Mouse (Mus musculus): ENCODE measurements around the gene Slit1.

Slit1 gene

DNA sequence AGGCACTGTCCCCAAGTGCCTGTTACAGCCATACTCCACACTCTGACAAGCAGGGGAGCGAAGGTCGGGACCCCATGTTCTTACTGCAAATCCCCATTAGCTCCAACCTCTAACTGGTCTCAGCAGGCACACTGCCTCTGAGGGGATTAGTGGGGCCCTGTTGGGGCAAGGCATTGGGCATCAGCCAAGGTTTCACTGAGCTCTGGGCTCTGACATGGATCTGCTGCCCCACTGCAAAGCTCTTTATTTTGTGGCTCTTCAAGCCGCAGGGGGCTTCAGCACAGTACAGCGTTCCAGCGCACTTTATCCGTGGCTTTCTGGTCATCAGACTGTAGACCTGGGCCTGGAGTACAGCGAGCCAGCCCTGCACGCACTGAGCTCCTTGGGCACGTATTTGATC, 86.0 kb downstream of the Slit1 start:
- no peak for DNase-seq (ENCODE audit: extremely low read depth, low read depth)

GRCm38 (mm10) chr19:41656671-41657070, 86.8 kb downstream of the Slit1 start:
- no peak for DNase-seq (ENCODE audit: extremely low read depth, low read depth)

DNA sequence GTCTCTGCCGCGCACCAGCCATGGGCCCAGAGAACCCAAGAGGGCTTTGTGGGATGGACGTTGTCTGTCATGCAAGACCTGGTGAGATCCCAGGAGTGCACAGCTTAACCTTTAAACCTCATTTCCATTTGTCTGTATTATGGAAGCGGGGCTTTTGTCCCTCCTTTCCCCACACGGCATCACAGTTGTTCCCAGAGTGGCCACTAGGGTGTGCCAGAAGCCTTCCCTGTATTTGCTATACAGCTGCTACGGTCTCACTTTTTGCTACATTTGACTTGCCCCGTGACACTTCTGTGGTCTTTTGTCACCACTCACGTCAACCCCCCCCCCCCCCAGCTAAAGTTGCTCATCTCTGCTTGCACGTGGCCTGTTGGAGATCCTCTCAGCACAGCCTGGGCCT, 87.5 kb downstream of the Slit1 start:
- DNase-seq (ENCODE audit: extremely low read depth, low read depth) = peak; percentile 42

DNA sequence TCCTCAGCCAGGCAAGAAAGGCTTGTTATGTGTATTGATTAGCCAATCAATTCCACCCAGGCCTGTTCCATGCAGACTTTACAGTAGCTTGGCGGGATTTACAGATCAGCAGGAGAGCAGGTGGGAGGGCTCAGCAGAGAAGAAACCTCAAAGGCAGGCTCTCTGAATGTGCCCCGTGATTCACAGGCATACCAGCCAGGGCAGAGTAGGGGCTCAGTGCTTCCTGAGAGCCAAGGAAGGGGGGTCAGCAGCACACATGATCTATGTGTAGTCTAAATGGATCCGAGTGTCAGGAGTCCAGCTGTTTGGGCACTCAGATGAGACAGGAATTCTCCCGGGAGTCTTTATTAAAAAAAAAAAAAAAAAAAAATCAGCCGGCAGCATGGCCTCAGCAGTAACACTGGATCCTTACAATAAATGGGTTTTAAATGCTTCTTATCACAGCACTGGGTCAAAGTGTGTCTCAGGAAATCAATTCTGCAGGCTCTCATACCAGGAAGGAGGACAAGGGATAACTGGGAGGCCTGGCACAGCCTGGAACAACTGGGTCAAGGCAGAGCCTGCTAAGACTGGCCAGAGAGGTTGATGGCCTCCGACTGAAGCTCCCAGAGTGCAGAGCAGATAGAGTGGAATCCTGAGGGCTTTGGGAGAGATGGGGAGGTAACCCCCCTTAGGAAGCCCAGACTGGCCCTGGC, 88.2 kb downstream of the Slit1 start:
- no peak for DNase-seq (ENCODE audit: extremely low read depth, low read depth)

- no peak for DNase-seq (ENCODE audit: extremely low read depth, low read depth)
Measured at GRCm38 (mm10) chr19:41651967-41652366, 91.5 kb downstream of the Slit1 start.

DNA sequence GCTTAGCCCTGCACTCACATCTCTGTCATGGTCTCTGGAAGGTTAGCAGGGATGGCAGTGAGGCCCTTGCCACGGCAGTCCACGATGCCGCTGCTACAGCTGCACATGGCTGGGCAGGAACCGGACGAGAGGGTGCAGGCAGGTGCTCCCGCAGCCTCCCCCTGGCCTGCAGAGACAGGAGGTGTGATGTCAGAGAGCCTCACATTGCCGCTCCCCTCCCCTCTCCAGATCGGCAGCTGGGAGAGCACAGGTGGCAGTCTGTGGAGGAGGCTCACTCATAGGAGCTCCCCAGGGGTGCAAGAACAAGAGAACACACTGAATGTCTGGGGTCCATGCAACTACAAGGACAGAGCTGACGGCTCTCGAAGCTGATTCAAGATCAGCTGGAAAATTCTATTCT, 94.1 kb downstream of the Slit1 start:
- DNase-seq (ENCODE audit: extremely low read depth, low read depth) = no peak

- peak; percentile 90 for DNase-seq (ENCODE audit: extremely low read depth, low read depth)
Measured at GRCm38 (mm10) chr19:41646947-41647631, 96.4 kb downstream of the Slit1 start.

- no peak for DNase-seq (ENCODE audit: extremely low read depth, low read depth)
Measured at GRCm38 (mm10) chr19:41643010-41643409, 100.5 kb downstream of the Slit1 start.

DNA sequence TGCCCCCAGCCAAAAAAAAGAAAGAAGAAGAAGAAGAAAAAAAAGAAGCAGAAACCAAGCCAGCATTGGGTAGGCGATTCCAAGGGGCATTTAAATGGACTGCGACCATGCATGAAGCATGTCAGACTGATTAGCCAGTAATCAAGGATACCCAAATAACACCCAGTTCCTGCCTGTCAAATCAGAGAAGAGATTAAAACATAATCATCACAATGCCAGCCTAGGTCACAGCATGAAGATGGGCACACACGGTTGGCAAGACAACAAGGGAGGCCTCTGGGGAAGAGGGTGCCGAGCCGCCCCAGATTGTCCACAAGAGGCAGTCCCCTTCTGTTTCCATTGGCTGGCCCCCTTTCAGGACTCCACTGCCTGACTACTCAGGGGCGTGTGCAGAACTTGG, 108.5 kb downstream of the Slit1 start:
- DNase-seq (ENCODE audit: extremely low read depth, low read depth) = no peak

GRCm38 (mm10) chr19:41634099-41634498, 109.4 kb downstream of the Slit1 start:
- no peak for DNase-seq (ENCODE audit: extremely low read depth, low read depth)

DNA sequence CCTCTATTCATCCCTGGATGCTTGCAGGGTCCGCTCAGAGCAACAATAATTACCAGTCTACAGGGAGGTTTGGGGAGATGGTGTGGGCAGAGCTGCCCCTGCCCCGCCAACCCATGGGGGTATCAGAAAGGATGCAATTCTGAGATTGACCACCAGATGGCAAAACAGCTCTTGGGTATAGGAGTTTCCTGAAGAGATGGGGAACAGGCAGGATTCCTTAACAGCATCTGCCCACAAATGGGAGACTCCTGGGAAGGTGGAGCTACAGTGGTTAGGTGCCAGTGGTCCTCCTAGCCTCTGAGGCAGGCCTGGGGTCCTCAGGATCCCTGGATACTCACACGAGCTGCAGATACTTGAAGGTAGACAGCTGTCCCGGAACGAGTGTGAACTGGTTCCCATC, 113.9 kb downstream of the Slit1 start:
- DNase-seq (ENCODE audit: extremely low read depth, low read depth) = peak; percentile 51

- no peak for DNase-seq (ENCODE audit: extremely low read depth, low read depth)
Measured at GRCm38 (mm10) chr19:41628970-41629369, 114.5 kb downstream of the Slit1 start.

DNA sequence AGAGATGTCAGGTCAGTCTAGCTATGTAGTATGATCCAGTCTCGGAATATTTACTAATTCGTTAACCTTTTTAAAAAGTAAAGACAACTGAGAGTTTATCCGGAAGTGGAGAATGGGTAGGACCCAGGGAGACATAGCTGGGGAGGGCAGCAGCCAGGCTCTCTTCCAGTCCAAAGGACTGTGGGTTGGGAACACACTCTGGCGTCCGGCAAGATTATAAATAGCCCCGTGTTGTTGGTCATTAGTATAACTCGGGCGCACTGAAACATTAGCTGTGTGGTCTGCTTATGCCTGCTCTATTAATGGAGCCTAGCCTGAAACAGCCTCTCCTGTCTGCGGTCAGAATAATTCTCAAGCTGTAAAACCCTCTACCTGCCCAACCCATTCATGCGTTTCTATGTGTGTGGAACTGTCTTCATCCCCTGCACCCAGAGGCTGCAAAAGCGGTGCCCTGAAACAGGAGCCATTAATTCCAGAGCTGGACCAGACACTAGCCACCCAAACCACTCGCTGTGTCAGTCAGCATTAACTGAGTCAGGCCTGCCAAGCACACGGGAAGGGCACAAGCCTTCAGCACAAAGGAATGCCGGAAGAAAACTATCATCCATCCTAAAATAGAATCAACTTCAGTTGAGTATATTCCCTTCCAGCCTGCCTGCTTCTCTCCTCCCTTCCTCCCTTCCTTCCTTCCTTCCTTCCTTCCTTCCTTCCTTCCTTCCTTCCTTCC, 122.9 kb downstream of the Slit1 start:
- DNase-seq (ENCODE audit: extremely low read depth, low read depth) = no peak

- no peak for DNase-seq (ENCODE audit: extremely low read depth, low read depth)
Measured at GRCm38 (mm10) chr19:41618771-41619385, 124.6 kb downstream of the Slit1 start.

- no peak for DNase-seq (ENCODE audit: extremely low read depth, low read depth)
Measured at GRCm38 (mm10) chr19:41618153-41618657, 125.3 kb downstream of the Slit1 start.

DNA sequence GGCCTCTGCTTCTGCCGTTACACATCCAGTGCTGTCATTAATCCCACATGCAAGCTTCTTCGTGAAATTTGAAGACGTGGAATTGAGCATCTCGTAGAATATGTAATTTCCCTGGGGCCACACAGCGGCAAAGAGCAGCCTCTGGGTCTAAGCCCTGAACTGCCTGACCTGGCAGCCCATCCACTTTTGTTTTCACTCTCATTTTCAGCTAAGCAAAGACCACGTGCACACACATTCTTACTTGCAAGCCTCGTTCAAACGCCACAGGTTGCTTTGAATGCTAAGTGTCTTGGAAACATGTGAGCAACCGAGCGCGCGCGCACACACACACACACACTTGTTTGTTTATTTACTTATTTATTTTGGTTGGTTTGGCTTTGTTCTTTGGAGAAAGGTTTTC, 126.4 kb downstream of the Slit1 start:
- DNase-seq (ENCODE audit: extremely low read depth, low read depth) = no peak

- DNase-seq (ENCODE audit: extremely low read depth, low read depth) = no peak
Measured at GRCm38 (mm10) chr19:41616274-41616673, 127.2 kb downstream of the Slit1 start.

- no peak for DNase-seq (ENCODE audit: extremely low read depth, low read depth)
Measured at GRCm38 (mm10) chr19:41615606-41616224, 127.8 kb downstream of the Slit1 start.

DNA sequence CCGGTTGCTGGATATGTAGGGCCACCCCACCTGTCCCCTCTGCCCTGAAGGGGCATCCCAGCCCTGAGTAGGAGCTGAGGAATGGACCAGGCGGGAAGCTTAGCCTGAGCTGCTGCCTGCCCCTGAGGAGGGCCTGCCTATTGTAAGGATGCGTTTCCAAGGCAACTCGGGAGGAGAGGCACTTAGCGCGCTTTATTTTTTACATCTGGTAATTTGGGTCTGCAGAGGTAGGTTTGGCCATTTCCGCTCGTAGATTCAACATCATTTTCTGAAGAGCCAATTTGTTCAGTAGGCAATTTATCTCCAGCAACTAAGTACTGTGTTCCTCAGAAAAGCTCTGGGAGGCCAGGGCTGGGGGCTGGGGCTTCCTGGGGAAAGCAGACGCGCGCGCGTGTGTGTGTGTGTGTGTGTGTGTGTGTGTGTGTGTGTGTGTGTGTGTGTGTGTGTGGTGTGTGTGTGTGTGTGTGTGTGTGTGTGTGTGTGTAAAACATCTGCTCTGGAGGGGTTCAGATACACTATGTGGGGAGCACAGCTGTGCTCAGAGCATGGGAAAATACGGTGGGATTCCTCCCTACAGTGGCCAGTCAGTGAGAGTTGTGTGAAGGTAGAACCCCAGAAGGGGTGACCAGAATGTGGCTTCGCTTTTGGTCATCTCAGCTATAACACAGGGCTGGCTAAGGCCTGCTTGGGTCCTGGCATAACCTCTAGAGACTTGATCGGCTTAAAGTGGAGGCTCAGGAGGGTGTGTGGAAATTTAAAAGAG, 130.0 kb downstream of the Slit1 start:
- DNase-seq (ENCODE audit: extremely low read depth, low read depth) = no peak

DNA sequence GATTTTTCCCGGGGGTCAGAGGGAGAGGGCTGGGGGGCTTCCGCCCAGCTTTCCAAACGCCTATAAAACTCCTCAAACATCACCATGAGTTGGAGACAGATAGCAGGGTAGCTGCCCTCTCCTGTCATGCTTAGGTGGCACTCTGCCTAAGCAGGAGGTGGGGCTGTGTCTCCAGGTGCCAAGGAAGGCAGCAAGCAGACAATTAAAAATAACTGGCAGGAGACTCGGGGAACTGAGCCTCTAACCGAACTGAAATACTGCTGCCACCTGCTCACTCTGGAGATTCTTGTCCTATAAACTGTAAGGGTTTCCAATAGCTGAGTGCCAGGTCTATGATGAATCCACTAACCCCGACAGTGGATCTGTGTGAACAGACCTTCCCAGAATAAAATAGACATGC, 131.8 kb downstream of the Slit1 start:
- DNase-seq (ENCODE audit: extremely low read depth, low read depth) = no peak
